Mouse (Mus musculus) thymus, adult 2 months (tissue): ENCODE results near the gene Lingo2. TPM values are rescaled to one million over a fixed set of nuclear protein-coding genes. Genes with fewer than 3 reads are reported as not detected.

Source experiments
- DNase-seq: peaks from one replicate; pipeline ENCODE4 v3.0.0; 2021
- H3K27ac ChIP-seq: fragments of 200-500 bp; 2 replicates; pipeline ENCODE4 v1.5.1; 2012; ENCODE audit warnings: low read length, control low read depth; ENCODE audit not compliant: control insufficient read depth, insufficient read depth
- H3K27me3 ChIP-seq: fragments of 200-500 bp; 2 replicates; pipeline ENCODE4 v1.6.1; 2012; ENCODE audit warnings: mild to moderate bottlenecking, low read length, moderate library complexity, mixed read lengths; ENCODE audit not compliant: control insufficient read depth, insufficient read depth
- H3K36me3 ChIP-seq: fragments of 200-500 bp; 2 replicates; pipeline ENCODE4 v1.6.1; 2012; ENCODE audit warnings: mild to moderate bottlenecking, low read length, moderate library complexity; ENCODE audit not compliant: control insufficient read depth, insufficient read depth
- H3K4me1 ChIP-seq: fragments of 200-500 bp; replicated peaks from 2 replicates; pipeline ENCODE4 v1.6.1; 2012; ENCODE audit warnings: low read length; ENCODE audit not compliant: control insufficient read depth, insufficient read depth
- H3K4me3 ChIP-seq: fragments of 200-500 bp; 2 replicates; pipeline ENCODE4 v1.5.1; 2012; ENCODE audit warnings: mild to moderate bottlenecking, low read length, control low read depth, moderate library complexity; ENCODE audit not compliant: control insufficient read depth, insufficient read depth
- CTCF ChIP-seq: fragments of 200-500 bp; IDR thresholded peaks from 2 replicates; pipeline ENCODE4 v1.5.1; 2012; ENCODE audit warnings: mild to moderate bottlenecking, control low read depth, low read length, moderate library complexity, borderline replicate concordance; ENCODE audit not compliant: control insufficient read depth, poor library complexity, insufficient read depth; ENCODE audit errors: extremely low read depth
- POLR2A ChIP-seq: fragments of 200-500 bp; IDR thresholded peaks from 2 replicates; pipeline ENCODE4 v1.6.1; 2012; ENCODE audit warnings: mild to moderate bottlenecking, low read length, control low read depth, moderate library complexity; ENCODE audit not compliant: control insufficient read depth, poor library complexity, insufficient read depth; ENCODE audit errors: extremely low read depth
- WGBS: fragments of 180-500 bp; shearing (Covaris S2); methylation state at CpG from one replicate; pipeline ENCODE4 v1.1.7; 2018; 5-methylcytosine and 5-hydroxymethylcytosine counted together
- polyA plus RNA-seq: library from polyadenylated mRNA; depleted of rRNA; stranded (reverse); fragments of >200 nt; gene quantifications from 2 replicates; pipeline ENCODE4 v1.2.3, GENCODE M21; 2012

Gene Lingo2
- polyA plus RNA-seq, 1 experiment: 0.11 TPM

DNA sequence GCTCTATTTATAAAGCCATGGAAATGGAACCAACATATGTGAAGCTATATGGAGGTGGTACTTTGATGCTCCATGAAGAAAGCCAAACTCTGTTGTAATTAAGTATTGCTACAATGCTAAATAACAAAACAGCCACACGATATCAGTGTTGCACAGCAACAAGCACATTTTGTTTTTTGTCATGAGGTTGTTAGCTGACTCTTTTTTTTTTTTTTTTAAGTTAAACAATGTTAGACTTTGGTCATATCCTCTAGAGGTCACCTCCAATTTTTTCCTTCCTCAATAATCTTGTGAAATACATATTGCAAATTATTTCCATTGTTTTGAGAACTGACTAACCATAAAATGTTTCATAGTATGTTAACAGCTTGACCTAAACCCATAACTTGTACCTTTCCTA lies 646.3 kb downstream of the Lingo2 start:
- H3K4me3 ChIP-seq: no peak overlapping the region
- no peak for DNase-seq
- no peak overlapping the region for H3K27ac ChIP-seq
- H3K27me3 ChIP-seq: no peaks in the 10 kb centered on the region
- 92% methylated on average over 1 of the region's 1 CpGs for WGBS
- no peaks in the 10 kb centered on the region for H3K36me3 ChIP-seq
- TF ChIP-seq CTCF (no peak), POLR2A (no peak)
- H3K4me1 ChIP-seq: no peaks in the 10 kb centered on the region

DNA sequence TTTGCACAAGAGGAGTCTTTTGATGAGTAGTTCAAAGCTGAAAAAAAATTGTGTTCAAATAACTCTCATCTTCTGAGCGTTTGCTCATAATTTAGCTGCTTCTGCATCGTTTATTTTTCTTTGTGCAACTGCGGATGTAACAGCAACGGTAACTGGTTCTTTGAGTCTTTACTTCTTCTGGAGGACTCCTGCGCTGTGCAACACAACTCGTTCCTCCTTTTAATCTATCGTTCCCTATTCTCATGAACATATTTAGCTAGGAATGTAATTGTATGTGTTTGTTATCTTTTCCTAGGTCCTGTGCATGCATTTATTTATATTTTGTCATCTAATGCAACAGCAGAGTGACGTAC lies 661.9 kb downstream of the Lingo2 start:
- H3K4me3 ChIP-seq: no peak overlapping the region
- no peaks in the 10 kb centered on the region for H3K27me3 ChIP-seq
- no peak overlapping the region for H3K27ac ChIP-seq
- H3K36me3 ChIP-seq: no peaks in the 10 kb centered on the region
- no peaks in the 10 kb centered on the region for H3K4me1 ChIP-seq
- DNase-seq: no peak
- TF ChIP-seq POLR2A (no peak), CTCF (no peak)
- WGBS: 11% methylated on average over 8 of the region's 8 CpGs

DNA sequence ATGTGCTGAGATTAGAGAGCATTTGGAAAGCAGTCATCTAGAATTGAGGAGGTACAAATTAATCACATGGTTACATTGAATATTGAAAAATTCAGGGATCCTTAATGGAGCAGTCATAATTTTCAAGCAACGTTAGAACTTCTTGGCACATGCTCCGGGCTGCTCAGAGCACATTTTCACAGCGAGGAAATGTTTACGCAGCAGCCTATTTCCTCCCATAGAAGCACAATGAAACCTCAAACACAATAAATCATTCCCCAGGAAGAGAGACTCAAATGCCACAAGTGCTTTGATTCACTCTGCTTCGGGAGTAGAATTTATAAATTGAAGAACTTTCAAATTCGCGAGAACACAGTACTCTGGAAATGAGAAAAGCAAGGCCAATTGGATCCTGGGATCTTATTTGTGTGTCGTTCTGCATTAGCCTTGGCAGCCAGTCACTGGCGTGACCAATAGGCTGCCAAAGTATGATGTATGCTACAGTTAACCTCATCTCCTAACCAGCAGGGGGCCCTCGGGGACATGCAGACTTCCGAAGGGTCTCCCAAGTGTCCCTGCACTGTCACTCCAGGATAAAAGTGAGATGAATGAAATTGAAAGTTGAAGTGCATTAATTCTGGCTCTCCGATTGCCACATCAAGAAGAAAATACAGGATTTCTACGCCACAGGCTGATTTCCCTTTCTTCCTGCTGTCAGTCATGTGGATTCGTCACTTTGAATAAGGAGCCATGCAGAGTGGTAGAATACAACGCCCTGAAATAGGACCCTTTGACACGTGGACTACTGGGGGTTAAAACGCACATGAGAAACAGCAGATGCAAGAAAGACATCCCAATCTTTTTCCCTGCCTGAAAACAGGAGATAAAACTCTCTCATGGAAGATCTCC lies 662.5 kb downstream of the Lingo2 start:
- Histone ChIP-seq H3K4me1 (no peaks in the 10 kb centered on the region), H3K27ac (no peak overlapping the region), H3K36me3 (no peaks in the 10 kb centered on the region), H3K4me3 (no peak overlapping the region), H3K27me3 (no peaks in the 10 kb centered on the region)
- no peak for DNase-seq
- 3% methylated on average over 17 of the region's 17 CpGs for WGBS
- no peak for TF ChIP-seq CTCF
- no peak for TF ChIP-seq POLR2A

DNA sequence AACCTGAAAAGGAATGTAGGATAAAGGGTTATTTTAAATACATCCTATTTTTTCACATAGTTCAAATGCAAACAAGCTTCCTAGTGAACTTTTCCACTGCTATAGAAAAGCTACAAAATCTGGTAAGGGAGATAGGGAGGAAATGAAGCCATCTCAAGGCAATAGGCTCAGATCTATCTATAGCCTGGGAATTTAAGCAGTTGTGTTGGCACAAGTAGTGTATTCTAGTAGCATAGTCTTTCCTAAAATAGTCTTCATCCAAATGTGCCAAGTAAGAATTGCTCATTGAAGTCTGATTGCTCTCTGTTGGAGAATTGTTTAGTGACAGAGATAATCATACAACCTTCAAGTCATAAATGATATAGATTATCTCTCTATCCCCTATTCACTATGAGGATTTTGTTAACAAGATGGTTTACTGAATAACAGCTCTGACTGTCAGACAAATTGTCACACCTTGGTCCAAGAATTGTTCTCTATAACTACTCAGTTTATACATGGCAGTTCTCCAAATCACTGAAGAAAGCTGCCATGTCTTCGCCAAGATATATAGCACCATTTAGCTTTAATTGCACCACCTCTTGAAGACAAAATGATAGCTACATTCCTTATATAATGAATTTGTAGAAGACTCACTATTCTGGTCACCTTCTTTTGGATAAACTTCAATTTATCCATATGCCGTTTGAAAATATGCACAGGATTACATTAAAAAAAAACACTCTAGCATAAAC lies 688.9 kb downstream of the Lingo2 start:
- 94% methylated on average over 2 of the region's 2 CpGs for WGBS
- TF ChIP-seq POLR2A (no peak), CTCF (no peak)
- DNase-seq: no peak
- Histone ChIP-seq H3K36me3 (no peaks in the 10 kb centered on the region), H3K27me3 (no peaks in the 10 kb centered on the region), H3K27ac (no peak overlapping the region), H3K4me1 (no peaks in the 10 kb centered on the region), H3K4me3 (no peak overlapping the region)

DNA sequence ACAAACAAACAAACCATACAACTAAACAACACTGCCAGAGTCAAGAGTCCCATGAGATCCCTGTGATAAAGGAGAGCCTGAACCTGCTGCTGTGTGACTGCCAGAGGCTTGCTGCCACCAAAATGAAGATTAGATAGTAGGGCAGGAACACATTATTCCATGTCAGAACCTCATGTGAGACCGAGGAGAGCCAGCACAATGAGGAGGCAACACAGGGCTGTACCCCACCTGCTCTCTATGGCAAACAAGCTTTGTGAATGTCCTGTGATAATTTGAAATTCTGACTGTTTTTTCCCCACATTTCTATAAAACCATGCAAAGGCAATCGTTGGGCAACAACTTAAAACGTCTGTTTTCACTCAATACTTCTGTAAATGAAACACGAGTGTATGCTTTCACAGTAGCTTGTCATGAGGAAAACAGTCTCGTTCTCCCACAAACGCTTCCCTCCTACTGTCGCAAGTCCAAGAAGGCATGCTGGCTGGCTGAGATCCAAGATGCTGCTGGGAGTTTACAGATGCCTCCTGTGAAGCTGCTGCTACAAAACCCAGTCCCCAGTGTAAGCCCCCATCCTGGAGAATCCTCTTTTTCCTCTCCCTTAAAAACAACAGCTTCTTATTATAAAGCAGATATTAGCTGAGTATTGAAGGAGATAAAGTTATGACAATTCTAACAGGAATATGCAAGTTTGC lies 765.2 kb downstream of the Lingo2 start:
- Histone ChIP-seq H3K36me3 (no peaks in the 10 kb centered on the region), H3K4me3 (no peak overlapping the region), H3K27ac (no peak overlapping the region), H3K4me1 (no peaks in the 10 kb centered on the region), H3K27me3 (no peaks in the 10 kb centered on the region)
- WGBS: 80% methylated on average over 7 of the region's 7 CpGs
- TF ChIP-seq CTCF (no peak), POLR2A (no peak)
- DNase-seq: no peak

DNA sequence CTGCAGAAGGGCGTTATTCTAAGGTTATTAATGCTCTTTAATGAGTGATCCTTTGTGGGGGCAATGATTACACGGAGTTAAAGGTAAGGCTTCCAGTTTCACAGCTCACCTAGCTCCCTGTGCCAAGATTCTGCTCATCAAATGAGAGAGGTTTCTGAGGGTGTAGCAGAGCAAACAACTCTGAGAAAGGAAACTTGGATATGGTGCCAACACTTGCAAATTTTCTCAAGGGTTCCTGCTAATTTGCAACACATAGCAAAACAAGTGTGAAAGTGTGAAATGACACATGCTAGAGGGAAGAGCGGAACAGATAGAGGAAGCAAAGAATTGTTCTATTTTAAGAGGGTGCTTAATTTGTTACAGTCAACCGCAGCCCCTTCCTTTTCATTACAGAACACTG lies 767.9 kb downstream of the Lingo2 start:
- Histone ChIP-seq H3K27ac (no peak overlapping the region), H3K27me3 (no peaks in the 10 kb centered on the region), H3K4me1 (no peaks in the 10 kb centered on the region), H3K36me3 (no peaks in the 10 kb centered on the region), H3K4me3 (no peak overlapping the region)
- TF ChIP-seq CTCF (no peak), POLR2A (no peak)
- no peak for DNase-seq
- 20% methylated on average over 4 of the region's 4 CpGs for WGBS
